Mouse (Mus musculus) heart, embryonic 16.5 days (tissue): ENCODE data around the gene Kif7. TPM values are rescaled to one million over a fixed set of nuclear protein-coding genes. Genes with fewer than 3 reads are reported as not detected.

ENCODE experiments used
- ATAC-seq: fragments of 200-750 bp; cut with Nextera tagmentation; replicated peaks from 2 replicates; pipeline ENCODE4 v1.8.0; 2017; ENCODE audit warnings: moderate number of reproducible peaks; ENCODE audit not compliant: insufficient read depth, low FRiP score; ENCODE audit errors: extremely low read depth
- H3K27ac ChIP-seq: fragments of 300-500 bp; sonication (generic); 2 replicates; pipeline ENCODE4 v1.5.1; 2014; ENCODE audit warnings: mild to moderate bottlenecking, low read length, control low read depth, moderate library complexity
- H3K27me3 ChIP-seq: fragments of 300-500 bp; sonication (generic); 2 replicates; pipeline ENCODE4 v1.6.1; 2014; ENCODE audit warnings: low read length, mixed read lengths; ENCODE audit not compliant: control insufficient read depth, insufficient read depth
- H3K36me3 ChIP-seq: fragments of 300-500 bp; sonication (generic); 2 replicates; pipeline ENCODE4 v1.6.1; 2014; ENCODE audit not compliant: control insufficient read depth, insufficient read depth
- H3K4me1 ChIP-seq: fragments of 300-500 bp; sonication (generic); 2 replicates; pipeline ENCODE4 v1.6.1; 2014; ENCODE audit warnings: low read length, mixed read lengths; ENCODE audit not compliant: control insufficient read depth, insufficient read depth
- H3K4me2 ChIP-seq: fragments of 300-500 bp; sonication (generic); 2 replicates; pipeline ENCODE4 v1.6.1; 2014; ENCODE audit warnings: low read depth, mild to moderate bottlenecking, control low read depth, low read length
- H3K4me3 ChIP-seq: fragments of 300-500 bp; sonication (generic); 2 replicates; pipeline ENCODE4 v1.5.1; 2014; ENCODE audit warnings: mild to moderate bottlenecking, control low read depth, low read length
- H3K9ac ChIP-seq: fragments of 300-500 bp; sonication (generic); 2 replicates; pipeline ENCODE4 v1.6.1; 2014; ENCODE audit warnings: low read length, control low read depth
- H3K9me3 ChIP-seq: fragments of 300-500 bp; sonication (generic); replicated peaks from 2 replicates; pipeline ENCODE4 v1.6.1; 2016; ENCODE audit warnings: low read length; ENCODE audit not compliant: control insufficient read depth
- WGBS: fragments of 180-500 bp; shearing (Covaris S2); extraction: QIAGEN DNeasy Blood & Tissue Kit; methylation state at CpG from one replicate; pipeline ENCODE4 v1.1.7; 2014; 5-methylcytosine and 5-hydroxymethylcytosine counted together
- polyA plus RNA-seq: library from polyadenylated mRNA; unstranded; fragments of >200 nt; fragmentation: Nextera tagmentation; extraction: Ambion mirVana; gene quantifications from 2 replicates; pipeline ENCODE4 v1.2.1, GENCODE M21; 2015

Gene Kif7
- polyA plus RNA-seq, 1 experiment from 2014 or later: 1.5 TPM

DNA sequence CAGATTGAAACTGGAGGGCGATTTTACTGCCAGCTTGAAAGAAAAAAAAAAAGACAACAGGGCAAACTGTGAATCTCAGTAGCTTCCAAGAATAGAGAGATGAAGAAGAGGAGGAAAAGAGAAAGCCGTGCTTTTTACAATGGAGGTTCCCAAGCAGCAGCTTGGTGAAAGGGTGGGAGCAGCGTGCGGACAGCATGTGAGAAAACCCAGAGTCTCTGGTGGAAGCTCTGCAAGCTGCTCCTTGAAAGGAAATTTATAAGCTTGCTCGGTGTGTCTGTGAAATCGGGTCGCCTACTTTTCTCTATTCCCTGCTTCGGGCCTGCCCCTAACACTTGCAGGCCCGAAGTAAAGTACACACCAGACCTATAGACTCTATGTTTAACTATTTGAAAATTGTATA lies 28.5 kb upstream of the Kif7 start:
- 90% methylated on average over 9 of the region's 9 CpGs for WGBS
- H3K4me2 ChIP-seq: no peak overlapping the region

DNA sequence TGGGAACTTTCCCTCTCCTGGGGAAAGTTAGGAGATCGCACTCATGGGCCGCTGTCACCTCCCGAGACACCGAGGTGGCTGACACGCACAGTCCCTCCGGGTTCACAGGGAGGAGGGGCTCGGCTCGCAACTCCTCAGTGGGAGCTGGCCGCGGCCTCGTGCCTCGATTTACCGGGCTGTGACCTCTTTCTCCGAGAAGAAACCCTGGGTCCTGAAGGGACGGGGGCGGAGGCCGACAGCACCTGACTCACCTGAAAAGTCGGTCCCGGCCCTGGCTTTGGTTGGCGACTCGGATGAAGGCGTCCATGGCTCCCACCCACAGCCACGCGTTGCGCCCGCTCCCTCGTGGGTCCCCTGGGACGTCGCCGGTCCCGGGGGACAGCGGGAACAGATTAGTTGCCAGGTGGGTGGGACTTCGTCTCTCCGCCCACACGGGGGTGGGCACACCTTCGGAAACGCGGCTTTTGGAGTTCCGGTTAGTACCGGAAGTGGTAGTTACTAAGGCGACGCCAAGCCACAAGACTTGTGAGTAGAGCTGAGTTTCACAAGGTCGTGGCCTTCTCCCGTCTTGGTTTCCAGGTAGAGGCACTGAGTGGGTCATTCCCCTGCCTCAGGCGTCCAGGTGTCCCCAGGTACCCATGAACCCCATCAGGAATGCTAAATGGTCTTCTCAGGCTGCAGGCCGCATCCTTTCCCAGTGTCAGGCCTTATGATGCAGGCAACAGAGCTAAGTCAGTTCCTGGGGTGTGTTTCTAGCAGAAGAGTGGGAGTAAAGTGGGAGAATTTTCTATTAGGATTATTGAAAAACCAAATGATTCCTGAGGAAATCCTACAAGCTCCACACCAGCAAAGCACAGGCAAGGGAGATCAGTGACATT lies 27.4 kb upstream of the Kif7 start, which contains the start of the genes Pex11a and Wdr93:
Gene Pex11a, minus strand, starts transcription at position 473 of the 878 bp plus-strand sequence.
Gene Wdr93, plus strand, starts transcription at position 505 of the 878 bp plus-strand sequence.
- Histone ChIP-seq H3K4me3 (peak within 1 kb of the TSS; percentile 89), H3K27me3 (no peaks in the 10 kb centered on the region), H3K9ac (peak within 1 kb of the TSS; percentile 79), H3K4me1 (0 out of 2 replicates have a peak, but pooled peaks cover 2% of the 10 kb centered on the region), H3K4me2 (peak within 1 kb of the TSS; percentile 99), H3K36me3 (no peaks in the 10 kb centered on the region), H3K27ac (no peak within 1 kb of the TSS), H3K9me3 (no peaks in the 10 kb centered on the region)
- ATAC-seq: peak; percentile 87
- WGBS: 3% methylated on average over 46 of the region's 46 CpGs

More for the DNA sequence above, 28.5 kb upstream of the Kif7 start:
- H3K4me3 ChIP-seq: no peak overlapping the region
- no peak overlapping the region for H3K27ac ChIP-seq
- no peaks in the 10 kb centered on the region for H3K27me3 ChIP-seq
- H3K4me1 ChIP-seq: 0 out of 2 replicates have a peak, but pooled peaks cover 2% of the 10 kb centered on the region
- H3K36me3 ChIP-seq: no peaks in the 10 kb centered on the region
- H3K9me3 ChIP-seq: no peaks in the 10 kb centered on the region
- ATAC-seq: no peak
- no peak overlapping the region for H3K9ac ChIP-seq

DNA sequence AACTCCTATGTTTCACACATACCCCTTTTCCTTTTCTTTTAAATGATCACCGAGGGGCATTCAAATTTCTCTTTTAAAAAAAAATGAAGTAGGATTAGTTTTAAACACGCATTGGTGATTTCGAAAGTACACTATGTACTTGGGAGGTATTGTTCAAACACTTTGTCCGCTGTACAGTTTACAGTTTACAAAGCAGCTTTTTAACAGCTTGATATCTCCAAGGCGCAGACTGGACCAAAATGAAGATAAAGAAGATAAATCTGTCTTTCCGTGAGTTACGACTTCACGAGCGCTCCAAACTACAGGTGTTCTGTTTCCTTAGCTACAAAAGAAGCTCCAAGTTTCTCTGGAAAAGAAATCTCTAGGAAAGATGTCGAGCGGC lies 26.7 kb upstream of the Kif7 start:
- no peak for ATAC-seq
- 21% methylated on average over 11 of the region's 11 CpGs for WGBS
- Histone ChIP-seq H3K4me2 (peak overlapping the region; percentile 99), H3K9me3 (no peaks in the 10 kb centered on the region), H3K9ac (peak overlapping the region; percentile 79), H3K4me3 (peak overlapping the region; percentile 89), H3K27ac (no peak overlapping the region), H3K4me1 (0 out of 2 replicates have a peak, but pooled peaks cover 2% of the 10 kb centered on the region), H3K27me3 (no peaks in the 10 kb centered on the region), H3K36me3 (no peaks in the 10 kb centered on the region)

DNA sequence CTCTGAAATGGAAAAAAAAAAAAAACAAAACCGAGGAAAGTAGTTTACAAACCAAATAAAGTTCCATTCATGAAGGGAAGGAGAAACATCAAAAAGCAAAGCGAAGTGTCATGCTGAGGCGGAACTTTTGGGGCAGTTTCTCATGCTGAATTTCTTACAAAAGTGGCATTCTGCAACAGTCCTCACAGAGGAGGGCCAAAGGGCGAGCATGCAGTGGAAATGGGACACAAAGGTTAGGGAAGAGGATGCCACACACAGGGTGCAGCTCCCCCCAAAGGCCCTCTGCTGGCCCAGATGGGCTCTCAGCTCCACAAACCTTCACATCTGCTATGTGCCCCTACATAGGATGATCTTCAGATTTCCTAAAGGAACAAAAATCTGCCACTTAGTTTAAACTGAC lies 24.8 kb upstream of the Kif7 start:
- H3K4me3 ChIP-seq: no peak overlapping the region
- H3K27me3 ChIP-seq: no peaks in the 10 kb centered on the region
- H3K4me2 ChIP-seq: no peak overlapping the region
- H3K9me3 ChIP-seq: no peaks in the 10 kb centered on the region
- H3K9ac ChIP-seq: no peak overlapping the region
- no peak for ATAC-seq
- WGBS: 81% methylated on average over 4 of the region's 4 CpGs
- H3K36me3 ChIP-seq: no peaks in the 10 kb centered on the region
- no peak overlapping the region for H3K27ac ChIP-seq
- H3K4me1 ChIP-seq: 0 out of 2 replicates have a peak, but pooled peaks cover 2% of the 10 kb centered on the region

DNA sequence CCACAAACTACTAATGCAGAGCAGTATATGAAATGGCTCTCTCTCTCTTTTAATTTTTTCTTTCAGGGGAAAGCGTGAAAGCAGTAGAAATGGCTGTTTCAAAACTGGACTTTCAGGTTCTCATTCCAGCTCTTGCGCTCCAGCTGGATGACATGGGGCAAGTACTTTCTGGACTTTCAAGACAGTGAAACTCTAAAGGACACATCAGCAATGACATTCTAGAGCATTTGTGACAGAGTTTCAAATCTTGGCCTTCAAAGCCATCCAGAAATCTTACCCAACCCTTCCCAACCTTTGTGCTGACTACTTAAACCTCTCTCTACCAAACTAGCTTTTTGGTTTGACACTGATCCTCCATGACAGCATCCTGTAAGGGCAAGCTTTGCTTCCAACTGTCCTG lies 23.4 kb upstream of the Kif7 start:
- WGBS: 90% methylated on average over 2 of the region's 2 CpGs
- ATAC-seq: no peak

DNA sequence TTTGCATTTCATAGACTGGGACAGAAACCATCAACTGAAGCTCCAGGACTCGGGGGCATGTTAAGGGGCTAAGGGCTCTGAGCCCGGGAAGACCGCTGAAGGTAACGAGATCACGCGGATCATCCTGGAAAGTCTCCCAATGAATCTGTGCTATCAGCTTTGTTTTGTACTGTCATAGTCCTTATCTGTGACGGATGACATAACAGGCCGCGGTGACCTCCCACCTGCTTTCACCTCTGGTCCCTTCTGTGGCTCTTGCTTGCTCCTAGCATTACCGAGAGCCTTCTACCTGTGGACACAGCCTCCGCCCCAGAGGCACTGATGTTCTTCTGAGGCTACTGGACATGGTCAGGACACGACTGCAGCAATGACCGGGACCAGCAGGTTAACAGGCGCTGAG lies 21.0 kb upstream of the Kif7 start:
- WGBS: 80% methylated on average over 14 of the region's 14 CpGs
- no peak for ATAC-seq
- no peaks in the 10 kb centered on the region for H3K9me3 ChIP-seq

More for the DNA sequence above, 23.4 kb upstream of the Kif7 start:
- no peaks in the 10 kb centered on the region for H3K27me3 ChIP-seq
- H3K4me3 ChIP-seq: no peak overlapping the region
- 0 out of 2 replicates have a peak, but pooled peaks cover 2% of the 10 kb centered on the region for H3K4me1 ChIP-seq
- no peak overlapping the region for H3K9ac ChIP-seq
- no peaks in the 10 kb centered on the region for H3K36me3 ChIP-seq
- H3K9me3 ChIP-seq: no peaks in the 10 kb centered on the region
- no peak overlapping the region for H3K27ac ChIP-seq
- no peak overlapping the region for H3K4me2 ChIP-seq

DNA sequence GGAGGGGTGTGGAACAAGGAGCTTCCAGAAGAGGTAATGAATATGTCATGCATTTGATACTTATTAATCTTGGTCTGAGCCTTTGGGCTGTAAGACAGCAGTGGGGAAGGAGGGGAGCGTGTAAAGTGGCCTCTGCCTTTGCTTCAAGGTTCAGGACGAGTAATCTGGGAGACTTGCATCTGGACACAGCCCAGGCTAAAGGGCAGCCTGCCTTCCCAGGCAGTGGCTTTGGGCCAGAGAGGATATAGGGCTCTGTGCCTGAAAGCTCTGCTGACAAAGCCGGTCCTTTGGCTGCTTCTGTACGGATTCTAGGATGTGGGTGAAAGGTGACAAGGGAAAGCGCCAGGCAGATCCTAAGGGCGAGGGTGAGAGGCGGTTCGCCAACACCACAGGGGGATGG lies 19.0 kb upstream of the Kif7 start:
- Histone ChIP-seq H3K4me1 (no peaks in the 10 kb centered on the region), H3K9ac (no peak overlapping the region), H3K27me3 (no peaks in the 10 kb centered on the region), H3K36me3 (no peaks in the 10 kb centered on the region), H3K27ac (no peak overlapping the region), H3K4me3 (no peak overlapping the region), H3K4me2 (no peak overlapping the region), H3K9me3 (no peaks in the 10 kb centered on the region)
- WGBS: 74% methylated on average over 8 of the region's 8 CpGs
- no peak for ATAC-seq

More for the DNA sequence above, 21.0 kb upstream of the Kif7 start:
- Histone ChIP-seq H3K4me2 (no peak overlapping the region), H3K27ac (no peak overlapping the region), H3K36me3 (no peaks in the 10 kb centered on the region), H3K27me3 (no peaks in the 10 kb centered on the region), H3K4me1 (no peaks in the 10 kb centered on the region), H3K9ac (no peak overlapping the region), H3K4me3 (no peak overlapping the region)

DNA sequence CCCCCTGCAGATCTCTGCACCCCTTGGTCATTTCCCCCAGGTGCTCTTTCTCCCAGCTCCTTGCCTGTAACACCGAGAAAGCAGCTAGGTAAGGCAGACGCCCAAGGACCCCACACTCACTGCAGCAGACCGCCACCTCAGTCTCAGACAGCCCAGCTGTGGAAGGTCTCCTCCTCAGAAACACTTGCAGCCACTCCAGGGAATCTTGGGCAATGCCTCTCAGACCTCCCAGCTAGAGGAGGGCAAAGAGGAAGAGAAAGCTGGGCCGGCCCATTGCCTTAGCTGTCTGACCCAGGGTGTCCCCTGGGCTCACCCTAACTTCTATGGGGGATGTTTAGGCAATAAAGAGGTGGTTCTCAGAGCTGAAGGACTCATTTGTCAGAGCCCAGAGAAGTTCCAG lies 17.1 kb upstream of the Kif7 start, which contains the start of gene Plin1:
Gene Plin1, minus strand, starts transcription at position 282 of the 400 bp plus-strand sequence.
- H3K4me1 ChIP-seq: no peaks in the 10 kb centered on the region

DNA sequence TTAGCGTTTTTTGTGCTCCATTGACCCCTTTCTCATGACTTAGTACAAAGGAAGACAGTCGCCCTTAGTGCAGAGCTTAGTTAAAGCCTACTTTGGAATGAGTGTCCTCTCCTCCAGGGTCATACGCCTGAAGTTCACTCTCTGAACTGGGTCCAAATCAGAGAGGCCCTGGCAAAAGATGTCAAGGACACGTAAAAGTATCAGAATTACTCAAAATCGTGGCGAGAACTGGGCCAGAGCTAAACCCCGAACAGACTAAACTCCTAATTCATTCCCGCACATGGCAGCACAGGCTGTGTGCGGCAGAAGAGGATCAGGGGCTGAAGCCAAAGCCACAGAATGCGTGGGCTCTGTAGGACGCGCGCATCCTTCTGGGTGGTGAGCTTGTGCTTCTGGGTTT lies 15.9 kb upstream of the Kif7 start:
- Histone ChIP-seq H3K36me3 (no peaks in the 10 kb centered on the region), H3K27me3 (0 out of 2 replicates have a peak, but pooled peaks cover under 1% of the 10 kb centered on the region), H3K9ac (no peak overlapping the region), H3K4me1 (no peaks in the 10 kb centered on the region), H3K9me3 (no peaks in the 10 kb centered on the region), H3K4me2 (no peak overlapping the region), H3K27ac (no peak overlapping the region), H3K4me3 (no peak overlapping the region)
- ATAC-seq: no peak
- WGBS: 79% methylated on average over 13 of the region's 13 CpGs

More for the DNA sequence above, 17.1 kb upstream of the Kif7 start, which contains the start of gene Plin1:
- Histone ChIP-seq H3K36me3 (no peaks in the 10 kb centered on the region), H3K27me3 (no peaks in the 10 kb centered on the region), H3K27ac (no peak within 1 kb of the TSS), H3K9me3 (no peaks in the 10 kb centered on the region), H3K9ac (no peak within 1 kb of the TSS), H3K4me2 (no peak within 1 kb of the TSS), H3K4me3 (no peak within 1 kb of the TSS)
- 58% methylated on average over 4 of the region's 4 CpGs for WGBS
- no peak for ATAC-seq
